Mouse (Mus musculus) layer of hippocampus, adult 8-10 months (tissue): ENCODE data around the gene Kcnj15. TPM values are rescaled to one million over a fixed set of nuclear protein-coding genes. Genes with fewer than 3 reads are reported as not detected.

Source experiments
- DNase-seq, 2 experiments: peaks; one replicate each; pipeline ENCODE4 v3.0.0; 2022; ENCODE audit warnings: low spot score in 2 of 2
- total RNA-seq, 4 experiments: library from RNA; stranded (reverse); gene quantifications; 2 replicates each; pipeline ENCODE4 v1.2.4; 2022

The Kcnj15 gene
- 1 to 10 TPM in 2 of 4 experiments, under 1 TPM in 2; 0.12 to 6.0 (median 3.1) TPM for total RNA-seq

DNA sequence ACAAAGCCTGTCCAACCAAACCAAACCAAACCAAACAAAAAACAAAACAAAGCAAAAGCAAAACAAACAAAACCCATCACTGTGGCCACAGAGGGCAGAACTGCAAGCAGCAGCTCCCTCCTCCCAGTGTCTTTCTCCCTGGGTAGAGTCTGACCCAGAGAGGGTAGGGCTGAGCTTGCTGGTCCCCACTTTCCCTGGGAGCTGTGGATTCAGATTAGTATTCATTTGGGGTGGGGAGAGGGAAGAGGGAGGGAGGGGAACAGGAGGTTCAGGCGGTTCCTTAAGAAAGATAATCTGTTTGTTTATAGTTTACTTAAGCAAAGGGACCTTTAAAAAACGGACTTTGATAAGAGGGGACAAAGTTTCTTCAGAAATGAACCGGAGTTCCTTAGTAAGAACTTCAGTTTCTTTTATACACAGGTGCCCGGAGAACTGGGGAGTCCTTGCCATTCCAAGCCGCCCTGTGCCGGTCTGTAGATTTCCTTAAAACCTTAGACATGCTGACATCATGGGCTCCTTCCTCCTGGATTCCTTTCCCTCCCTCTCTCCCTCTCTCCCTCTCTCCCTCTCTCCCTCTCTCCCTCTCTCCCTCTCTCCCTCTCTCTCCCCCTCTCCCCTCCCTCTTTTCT lies at the start of gene Kcnj15:
Kcnj15 (plus strand) TSS at position 293 of the 629 bp plus-strand sequence.
- no peak for DNase-seq

DNA sequence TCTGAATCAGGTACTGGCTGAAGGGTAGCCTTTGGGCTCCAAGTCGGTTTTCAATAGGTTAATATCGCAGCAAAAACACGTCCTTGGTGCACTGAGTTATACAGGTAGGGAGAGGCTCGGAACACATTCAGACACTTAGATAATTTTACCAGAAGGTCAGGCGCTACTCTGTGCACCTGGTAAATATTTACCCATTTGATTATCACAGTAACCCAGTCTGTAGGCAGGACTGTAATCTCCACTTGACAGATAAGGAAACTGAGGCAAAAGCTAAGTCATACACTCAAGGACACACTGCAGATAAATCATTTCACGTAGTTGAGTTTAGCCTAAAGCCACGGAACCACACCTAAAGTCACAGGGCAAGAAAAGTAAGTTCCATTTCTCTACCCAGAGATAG lies 49.1 kb upstream of the Kcnj15 start:
- no peak for DNase-seq

DNA sequence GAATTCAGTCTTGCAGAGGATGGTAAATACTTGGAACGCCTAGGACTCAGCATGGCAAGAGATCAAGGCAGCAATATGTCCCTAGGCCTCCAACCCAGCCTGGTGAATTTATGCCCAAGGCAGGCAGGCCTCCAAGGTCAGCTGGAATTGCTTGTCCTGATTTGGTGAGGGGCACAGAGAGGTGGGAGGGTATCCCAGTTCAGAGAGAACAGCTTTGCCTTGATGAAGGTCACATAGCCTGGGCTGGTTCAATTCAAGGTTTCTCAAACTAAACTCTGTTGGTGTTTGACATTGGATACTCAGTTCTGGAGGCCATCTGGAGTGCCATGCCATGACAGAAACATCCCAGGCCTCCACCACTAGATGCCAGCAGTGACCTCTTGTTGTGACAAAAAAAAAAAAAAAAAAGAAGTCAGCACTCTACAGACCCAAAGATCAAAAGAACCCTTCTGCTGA lies 48.3 kb upstream of the Kcnj15 start:
- no peak for DNase-seq

DNA sequence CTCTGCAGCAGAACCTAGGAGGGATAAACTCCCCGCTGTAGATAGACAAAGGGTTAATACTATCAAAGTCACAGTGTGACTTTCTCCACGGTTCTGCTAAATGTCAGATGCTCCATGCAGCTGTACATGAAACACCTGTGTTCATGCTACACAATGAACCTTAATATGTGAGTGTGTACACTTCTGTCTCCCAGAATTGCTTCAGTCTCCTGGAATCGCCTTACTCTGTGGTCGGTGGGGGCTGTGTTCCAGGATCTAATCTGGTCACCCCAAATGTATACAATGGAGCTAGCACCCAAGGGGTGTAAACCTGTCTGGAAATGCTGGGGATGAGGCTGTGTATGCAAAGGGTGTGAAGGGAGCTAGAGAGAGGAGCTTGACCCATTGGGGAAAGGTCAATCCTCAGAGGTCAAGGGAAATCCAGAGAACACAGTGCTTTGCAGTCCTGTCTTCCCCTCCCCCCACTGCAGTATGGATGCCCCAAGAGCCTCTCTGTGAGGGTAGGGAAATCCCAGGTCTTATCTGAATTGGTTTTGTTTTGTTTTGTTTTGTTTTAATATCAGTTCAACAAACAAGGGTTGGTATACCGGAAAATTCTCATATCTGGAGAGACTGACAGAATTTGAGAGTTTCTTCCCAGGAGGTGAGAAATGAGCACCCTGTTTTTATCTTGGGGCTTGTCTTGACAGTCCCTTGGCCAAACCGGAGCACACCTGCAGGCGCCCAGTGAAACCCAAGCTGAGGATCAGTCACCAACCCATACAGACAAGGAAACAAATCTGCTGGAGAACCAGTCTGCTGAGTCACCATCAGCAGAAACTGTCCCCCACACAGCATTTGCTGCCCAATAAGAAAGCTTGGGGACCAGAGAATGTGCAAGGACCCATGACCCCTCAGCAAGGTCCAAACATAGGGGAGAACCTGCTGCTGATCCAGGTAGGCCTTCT lies 42.8 kb upstream of the Kcnj15 start:
- DNase-seq: no peak

DNA sequence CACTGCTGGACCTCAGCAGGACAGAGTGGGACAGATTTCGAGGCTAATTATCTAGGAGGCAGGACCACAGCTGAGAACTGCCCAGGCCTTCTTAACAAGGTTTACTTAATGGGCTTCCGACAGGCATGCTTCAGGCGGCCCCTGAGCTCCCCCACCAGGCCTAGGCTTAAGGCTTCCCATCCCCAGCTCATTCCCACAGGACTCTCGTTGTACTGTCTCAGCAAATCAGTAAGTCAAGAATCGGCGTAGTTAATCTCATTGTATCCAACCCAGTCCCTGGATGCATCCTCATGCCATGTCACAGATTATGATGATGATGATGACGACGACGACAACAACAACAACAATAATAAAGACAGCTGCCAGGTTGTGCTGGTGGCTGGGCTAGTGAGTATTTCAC lies 41.6 kb upstream of the Kcnj15 start:
- DNase-seq: no peak

DNA sequence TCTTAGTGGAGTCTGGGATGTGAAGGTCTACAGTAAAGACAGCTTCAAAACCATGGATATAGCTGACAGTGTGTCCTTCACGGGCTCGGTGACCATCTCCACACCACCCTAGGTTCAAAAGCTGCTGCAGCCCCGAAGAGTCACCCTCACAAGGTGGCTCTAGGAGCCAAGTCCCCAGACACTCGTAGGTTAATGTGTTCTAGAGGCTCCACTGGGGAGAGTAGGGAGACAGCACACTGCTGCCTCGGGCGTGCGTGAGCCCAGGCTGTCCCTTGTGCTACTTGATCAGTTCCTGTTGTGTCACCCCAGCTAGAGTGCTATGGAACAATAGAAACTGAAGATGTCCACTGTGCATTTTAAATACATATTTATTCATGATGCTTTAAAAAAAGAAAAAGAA lies 41.0 kb upstream of the Kcnj15 start:
- DNase-seq: no peak

DNA sequence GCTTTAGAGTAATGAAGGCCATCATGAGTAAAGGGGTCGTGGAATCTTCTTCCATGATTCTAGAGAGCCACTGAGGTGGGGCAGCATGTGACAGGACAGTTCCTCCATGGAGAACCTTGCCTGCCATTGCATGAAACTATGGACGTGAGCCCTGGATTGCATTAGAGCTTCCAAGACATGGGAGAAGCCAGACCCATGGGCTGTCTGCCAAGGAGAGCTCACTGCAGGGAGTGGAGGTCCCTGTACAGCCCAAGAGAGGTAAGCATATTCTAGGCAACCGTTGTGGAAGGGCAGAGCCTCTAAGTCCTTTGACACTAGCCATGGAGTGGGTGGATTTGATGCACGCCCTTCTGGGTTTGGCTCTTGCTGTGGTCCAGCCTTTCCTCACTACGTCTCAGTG lies 40.5 kb upstream of the Kcnj15 start:
- DNase-seq: no peak

DNA sequence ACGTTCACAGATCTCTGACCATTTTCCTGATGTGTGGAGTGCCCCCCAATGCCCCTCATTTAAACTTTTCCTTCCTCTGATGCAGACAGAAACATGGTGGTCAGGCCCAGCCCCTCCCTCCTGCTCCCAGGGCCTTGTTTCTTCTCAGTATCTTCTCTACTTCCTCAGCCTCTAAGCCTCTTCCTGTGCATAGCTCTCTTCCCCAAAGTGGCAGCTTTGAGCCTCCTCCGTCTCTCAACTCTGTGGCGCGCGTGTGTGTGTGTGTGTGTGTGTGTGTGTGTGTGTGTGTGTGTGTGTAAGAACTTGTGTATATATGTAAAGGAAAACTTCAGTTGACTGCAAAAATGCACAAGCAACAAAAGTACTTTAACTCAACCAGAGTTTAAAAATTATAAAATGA lies 38.6 kb upstream of the Kcnj15 start:
- DNase-seq: no peak

DNA sequence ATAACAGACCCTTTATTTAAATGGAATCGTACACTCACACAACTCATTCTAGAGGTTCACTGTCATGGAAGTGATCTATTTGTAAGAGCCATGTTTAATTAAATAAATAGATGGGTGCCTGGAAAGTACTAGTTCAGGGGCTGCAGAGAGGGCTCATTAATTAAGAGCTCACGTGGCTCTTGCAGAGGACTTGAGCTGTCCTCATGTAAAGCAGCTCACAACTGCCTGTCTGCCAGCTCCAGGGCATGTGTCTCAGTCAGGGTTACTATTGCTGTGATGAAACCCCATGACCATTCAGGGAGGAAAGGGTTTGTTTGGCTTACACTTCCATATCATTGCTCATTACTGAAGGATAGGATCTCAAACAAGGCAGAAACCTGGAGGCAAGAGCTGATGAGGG lies 37.9 kb upstream of the Kcnj15 start:
- no peak for DNase-seq

DNA sequence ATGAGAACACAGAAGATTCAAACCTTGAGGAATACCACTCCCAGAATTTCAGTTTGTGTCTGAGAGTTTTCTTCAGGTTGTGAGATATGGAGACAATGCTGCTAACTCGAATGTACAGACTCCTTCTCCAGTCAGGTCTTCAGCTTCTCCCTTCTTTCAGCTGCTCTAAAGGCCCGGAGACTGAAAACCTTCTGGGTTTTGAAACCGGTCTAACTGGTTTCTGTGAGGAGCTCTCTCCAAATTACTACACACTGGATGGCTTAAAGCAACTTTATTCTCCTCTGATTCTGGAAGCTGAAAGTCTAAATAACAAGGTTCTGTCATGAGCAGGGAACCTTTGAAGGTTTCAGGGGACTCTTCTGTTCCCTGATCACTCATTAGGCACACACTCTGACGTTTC lies 36.3 kb upstream of the Kcnj15 start:
- no peak for DNase-seq

DNA sequence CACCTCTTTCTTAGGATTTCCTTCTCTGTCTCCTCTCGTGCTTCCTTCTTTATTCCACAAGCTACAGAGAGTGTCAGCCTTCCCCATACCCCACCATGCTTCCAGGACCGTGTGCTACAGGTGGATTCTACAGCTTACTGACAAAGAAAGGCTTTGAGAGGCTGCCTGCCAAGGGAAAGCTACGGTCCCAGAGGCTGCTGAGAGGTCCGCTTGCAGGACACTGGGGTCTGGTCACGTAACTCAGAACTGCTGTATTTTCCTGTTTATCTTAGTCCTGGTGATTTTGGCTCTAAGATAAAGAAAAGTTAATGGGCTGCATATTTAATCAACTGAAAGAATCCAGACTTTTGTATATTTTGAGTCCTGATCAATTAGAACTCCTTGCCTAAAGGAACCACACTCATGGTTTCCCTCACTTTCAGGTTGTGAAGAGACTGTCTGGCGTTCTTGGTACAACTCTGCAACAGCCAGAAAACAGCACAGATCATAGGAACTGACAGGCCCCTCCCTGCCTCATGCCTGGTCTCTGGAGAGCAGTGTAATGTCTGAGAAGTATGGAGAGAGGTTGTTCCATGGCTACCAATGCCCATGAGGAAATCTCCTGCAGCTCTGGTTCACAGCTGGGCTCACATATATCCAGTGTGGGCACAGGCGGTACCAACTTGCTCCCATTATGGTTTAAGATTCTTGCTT lies 35.2 kb upstream of the Kcnj15 start:
- DNase-seq: no peak

DNA sequence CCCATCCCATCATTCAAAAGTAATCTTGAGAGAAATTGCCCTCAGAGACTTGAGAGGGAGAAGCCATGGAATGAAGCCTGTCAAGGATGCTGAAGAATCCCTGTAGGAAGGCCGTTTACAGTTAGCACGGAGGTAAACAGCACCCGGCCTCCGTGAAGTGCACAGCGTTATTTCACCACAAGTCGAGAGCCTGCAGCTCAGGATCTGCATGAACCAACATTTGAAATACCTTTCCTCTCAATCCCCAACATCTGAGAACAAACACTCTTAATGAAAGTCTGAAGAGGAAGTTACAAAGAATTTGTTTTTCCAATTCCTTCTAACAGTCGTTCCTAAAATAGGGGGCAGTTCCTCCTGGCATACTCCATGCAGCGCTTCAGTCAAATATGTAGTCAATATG lies 33.9 kb upstream of the Kcnj15 start:
- DNase-seq: no peak

DNA sequence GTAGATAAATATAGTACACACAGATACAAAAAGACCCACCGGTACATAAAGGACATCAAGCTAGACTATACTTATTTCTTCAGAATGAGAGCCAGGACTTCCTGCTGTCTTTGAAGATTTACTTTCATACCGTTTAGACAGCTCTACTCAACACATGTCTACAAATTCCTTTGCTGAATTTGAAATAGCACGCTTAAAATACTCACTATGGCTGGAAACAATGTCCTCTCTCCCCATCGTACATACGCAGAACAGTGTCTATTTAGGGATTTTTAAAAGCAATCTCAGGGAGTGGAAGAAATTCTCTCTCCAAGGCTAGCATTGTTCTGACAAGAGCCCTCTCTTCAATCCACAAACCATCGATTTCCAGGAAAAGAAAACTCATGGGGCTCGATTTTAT lies 32.1 kb upstream of the Kcnj15 start:
- no peak for DNase-seq

DNA sequence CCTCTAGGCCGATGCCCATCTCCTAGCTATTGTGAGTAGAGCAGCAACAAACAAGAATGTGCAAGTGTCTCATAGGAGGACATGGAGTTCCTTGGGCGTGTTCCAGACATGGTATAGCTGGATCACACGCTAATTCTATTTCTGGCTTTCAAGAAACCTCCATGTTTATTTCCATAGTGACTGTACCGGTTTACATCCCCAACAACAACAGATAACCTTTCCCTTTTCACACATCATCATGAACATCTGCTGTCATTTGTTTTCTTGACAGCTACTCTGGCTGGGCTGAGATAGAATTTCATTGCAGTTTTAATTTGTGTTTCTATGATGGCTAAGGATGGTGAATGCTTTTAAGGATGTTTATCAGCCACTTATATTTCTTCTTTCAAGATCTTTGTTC lies 25.6 kb upstream of the Kcnj15 start:
- no peak for DNase-seq

DNA sequence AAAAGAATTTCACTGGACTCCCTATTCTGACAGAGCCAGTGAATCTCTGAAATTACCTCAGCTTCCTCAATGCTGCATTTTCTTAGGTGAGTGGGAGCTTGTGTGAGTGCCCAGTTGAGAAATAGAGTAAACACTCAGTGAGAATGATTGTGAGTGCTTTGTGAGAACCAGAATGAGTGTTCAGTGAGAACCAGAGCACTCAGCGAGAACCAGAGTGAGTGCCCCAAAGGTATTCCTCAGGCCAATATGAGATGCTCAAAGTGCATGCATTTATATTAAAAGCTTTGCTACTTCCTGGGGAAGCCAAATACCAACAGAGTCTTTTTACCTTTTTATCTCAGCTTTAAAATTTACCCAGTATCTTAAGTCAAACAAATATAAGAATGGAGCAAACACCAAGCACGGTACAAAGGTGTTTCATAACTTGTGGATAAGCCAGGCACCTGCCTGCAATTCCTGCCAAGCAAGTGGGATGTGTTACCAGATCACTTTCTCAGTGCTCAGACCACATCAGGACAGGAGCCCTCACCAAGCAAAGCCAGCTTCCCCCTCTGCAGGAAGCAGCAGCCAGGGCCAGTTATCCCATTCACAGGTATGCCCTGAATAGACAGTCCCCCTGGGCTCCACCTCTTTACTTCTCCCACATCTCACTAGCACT lies 22.3 kb upstream of the Kcnj15 start:
- DNase-seq: no peak

DNA sequence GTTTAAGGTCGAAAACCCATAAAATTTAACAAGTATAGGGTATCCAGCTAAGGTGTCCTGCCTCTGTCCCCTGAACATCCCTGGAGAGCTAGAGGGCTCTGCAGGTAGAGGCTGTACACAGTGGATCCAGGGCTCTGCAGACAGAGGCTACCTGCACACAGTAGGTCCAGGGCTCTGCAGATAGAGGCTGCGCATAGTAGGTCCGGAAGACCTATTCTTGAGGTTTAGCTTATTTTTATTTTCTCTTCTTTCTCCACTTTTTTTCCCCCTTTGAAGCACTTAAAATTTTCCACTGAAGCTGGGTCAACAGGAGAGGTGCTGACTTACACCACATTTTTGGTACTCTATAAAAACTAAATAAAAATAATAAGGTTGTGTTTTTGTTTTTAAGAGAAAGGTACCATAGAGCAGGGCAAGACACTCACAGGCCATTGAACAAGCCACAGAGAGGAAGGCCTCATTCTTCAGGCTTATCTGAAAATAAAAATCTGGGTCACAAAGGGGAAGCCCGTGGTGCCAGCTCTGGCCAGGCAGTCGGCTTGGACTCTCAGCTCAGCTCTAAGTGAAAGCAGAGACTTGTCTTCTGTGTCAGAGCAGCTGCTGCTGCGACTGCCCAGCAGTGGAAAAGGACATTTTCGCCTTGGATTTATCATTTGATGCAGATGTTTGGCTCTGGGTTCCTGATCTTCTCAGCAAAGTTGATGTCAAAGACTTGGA lies 18.0 kb upstream of the Kcnj15 start:
- no peak for DNase-seq

DNA sequence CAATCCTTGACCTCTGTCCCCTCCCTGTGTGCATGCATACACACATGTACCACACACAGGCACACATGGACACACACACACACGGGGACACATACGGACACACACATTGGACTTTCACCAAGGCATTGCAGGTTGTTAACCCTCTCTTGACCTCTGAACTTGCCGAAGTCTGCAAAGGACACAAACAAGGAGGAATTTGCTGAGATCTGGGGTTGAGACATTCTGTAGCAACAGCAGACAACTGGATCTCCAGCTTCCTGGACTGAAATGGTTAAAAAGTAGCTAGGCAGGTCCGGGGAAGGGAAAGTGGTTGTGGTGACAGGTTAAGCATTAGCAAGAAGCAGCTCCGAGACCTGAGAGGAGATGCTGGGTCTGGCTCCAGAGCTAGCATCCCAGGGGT lies 16.7 kb upstream of the Kcnj15 start:
- no peak for DNase-seq

DNA sequence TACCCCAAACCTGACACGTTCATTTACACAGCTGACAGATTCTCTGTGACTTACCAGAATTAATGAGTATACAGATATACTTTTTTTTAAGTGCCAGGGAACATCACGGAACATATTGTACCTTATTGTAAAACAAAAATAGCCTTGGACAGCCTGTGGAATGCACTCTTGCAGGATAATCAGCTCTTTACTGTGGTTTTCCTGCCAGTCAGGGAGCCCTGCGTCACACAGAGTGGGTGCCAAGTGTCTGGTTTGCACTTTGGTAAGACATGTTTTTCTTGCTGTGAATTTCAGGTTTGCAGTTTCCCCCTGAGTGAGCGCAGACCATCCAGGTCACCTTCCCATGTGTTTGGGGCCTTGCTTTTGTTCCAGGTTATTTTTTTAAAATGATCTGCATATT lies 15.8 kb upstream of the Kcnj15 start:
- DNase-seq: peak; percentile 27 to 41

DNA sequence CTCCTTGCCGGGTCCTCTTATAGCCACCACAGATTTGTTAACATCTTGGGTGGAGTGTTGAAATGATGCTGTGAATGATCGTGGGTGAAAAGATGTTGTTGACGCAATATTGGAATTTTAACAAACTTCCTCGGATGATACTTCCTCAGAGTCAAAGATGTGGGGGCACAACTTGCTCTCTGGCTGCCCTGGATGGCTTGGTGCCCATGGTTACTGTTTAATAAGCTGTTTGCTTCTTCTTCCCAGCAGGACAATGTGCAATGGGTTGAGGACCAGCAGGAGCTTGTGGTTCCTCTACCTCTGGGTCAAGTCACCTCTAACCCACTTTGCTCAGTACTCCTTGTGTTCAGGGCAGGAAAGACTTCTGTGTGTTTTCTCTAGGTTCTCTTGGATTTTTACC lies 15.2 kb upstream of the Kcnj15 start:
- DNase-seq: no peak

DNA sequence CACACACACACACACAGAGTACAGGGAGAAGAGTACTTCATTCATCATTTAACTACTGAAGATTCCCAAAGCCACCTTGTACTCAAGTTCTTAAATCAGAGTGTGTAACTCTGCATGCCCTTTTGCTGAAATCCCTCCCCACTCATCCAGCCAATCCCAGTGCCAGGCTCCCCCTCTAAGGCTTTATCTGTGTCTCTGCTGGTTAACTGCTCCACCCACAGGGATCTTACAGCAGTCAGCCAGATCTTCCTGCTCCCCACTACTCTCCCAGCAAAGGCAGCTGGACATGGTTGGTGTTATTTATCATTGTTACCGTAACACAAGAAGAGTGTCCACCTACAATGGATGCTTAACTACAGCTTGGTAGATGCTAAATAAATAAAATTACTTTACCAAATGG lies 14.0 kb upstream of the Kcnj15 start:
- DNase-seq: no peak
